Mouse (Mus musculus) cerebellum, postnatal 25 days (tissue): ENCODE measurements at regions not wholly inside any gene's neighbourhood (a gene's known extent, or its start where the extent isn't known, plus 50 kb on each side); places are given as distances from the start of the nearest gene placed in this dataset.

ENCODE experiments used
- DNase-seq, 2 experiments: peaks; one replicate each; pipeline ENCODE4 v3.0.0; 2021; ENCODE audit warnings: mixed read lengths in 2 of 2

GRCm38 (mm10) chr7:67429008-67429873, 56.6 kb upstream of the Mef2a start:
- DNase-seq: no peak

DNA sequence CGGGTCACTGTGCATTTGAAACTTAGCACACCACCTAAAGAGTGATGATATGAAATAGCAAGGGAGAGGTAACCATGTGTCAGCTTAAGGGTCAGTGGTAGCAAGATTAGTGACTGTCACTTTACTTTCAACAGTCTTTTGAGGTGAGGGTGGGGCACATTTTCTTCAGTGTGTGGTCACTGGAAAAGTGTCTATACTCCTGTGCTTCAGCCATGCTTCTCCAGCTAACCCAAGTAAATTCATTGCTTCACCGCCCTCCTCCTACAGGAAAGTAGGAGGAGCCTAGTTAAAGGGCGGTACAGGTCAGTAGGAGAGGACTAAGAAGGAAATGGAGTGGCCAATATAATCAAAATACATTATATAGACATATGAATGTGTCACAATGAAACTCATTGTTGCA, 55.7 kb upstream of the Mef2a start:
- DNase-seq: no peak

DNA sequence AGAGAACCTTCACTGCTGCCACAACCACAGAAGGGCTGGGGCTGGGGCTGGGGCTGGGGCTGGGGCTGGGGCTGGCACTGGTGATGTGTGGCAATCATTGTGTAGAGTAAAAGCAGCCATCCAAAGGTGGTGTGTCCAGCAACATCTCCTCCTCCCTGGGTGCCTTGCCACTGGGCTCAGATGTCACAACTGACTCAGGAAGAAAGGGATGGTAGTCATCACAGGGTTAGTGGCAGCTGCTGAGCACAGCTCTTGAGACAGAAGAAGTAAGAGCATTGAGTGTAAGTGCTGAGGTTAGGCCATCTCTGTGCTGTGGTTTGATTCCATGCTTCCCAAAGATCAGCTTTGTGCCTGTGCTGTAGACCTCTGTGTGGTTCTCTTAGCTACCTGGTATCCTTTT, 53.4 kb upstream of the Mef2a start:
- DNase-seq: no peak

GRCm38 (mm10) chr7:67425581-67425980, 52.9 kb upstream of the Mef2a start:
- DNase-seq: no peak

GRCm38 (mm10) chr7:67424810-67425485, 52.3 kb upstream of the Mef2a start:
- no peak for DNase-seq
